Mouse (Mus musculus) natural killer cell, adult 2 months (primary cell): ENCODE results near the gene Emilin3.
A peak's percentile ranks its signal among the peaks of the same experiment; 100 is the strongest.
"Not testable (repeated sequence)": the region's sequence is repeated elsewhere in the genome, so short reads cannot be mapped to it uniquely, and the experiment has no call there.

Experiments used
- DNase-seq, 2 experiments: peaks; one replicate each; pipeline ENCODE4 v3.0.0; 2022; ENCODE audit warnings: low spot score in 2 of 2

Emilin3 gene

DNA sequence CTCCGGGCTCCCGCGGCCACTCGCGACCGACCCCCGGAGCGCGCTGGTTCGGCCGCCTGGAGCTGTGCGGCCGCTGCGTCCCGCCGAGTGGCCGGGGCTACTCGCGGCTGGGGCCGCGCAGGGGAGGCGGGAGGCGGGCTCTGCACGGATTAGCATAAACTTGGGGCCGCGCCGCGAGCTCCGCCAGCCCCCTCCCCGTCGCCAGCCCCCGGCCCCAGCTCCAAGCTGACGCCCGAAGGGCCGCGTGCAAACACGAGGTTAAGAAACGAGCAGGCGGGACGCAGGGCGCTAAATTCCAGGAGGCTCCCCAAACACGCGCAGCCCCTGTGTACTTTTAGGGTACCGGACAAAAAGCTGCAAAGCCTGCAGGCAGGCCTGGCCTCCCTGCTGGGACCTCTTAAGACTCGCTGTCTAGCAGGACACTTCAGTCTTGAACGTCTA, at the start of gene Emilin3:
TSS of gene Emilin3 (minus strand) at position 98 of the 441 bp plus-strand sequence.
- DNase-seq: no peak

GRCm38 (mm10) chr2:160960956-160961646, 49.0 kb upstream of the Emilin3 start:
- DNase-seq: no peak

- DNase-seq: no peak
Observed at GRCm38 (mm10) chr2:160959901-160960300, 47.8 kb upstream of the Emilin3 start.

DNA sequence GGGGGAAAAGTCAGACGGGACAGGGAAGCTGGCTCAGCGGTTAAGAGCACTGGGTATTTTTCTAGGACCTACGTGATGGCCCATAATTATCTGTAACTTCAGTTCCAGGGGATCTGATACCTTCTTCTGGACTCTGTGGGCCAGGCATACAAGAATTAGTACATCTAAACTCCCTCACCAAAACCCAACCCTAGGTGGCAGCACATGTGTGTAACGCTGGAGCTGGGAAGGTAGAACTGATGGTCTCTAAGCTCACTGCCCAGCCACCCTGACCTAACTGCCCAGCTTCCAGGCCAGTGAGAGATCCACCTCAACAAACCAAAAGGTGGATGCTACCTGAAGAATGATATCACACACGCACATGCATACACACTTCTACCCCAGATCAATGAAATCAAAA, 46.6 kb upstream of the Emilin3 start:
- DNase-seq: no peak

GRCm38 (mm10) chr2:160957801-160958200, 45.7 kb upstream of the Emilin3 start:
- not testable (repeated sequence) for DNase-seq

- DNase-seq: not testable (repeated sequence)
Observed at GRCm38 (mm10) chr2:160957307-160957706, 45.2 kb upstream of the Emilin3 start.

- DNase-seq: no peak
Observed at GRCm38 (mm10) chr2:160955331-160955730, 43.2 kb upstream of the Emilin3 start.

DNA sequence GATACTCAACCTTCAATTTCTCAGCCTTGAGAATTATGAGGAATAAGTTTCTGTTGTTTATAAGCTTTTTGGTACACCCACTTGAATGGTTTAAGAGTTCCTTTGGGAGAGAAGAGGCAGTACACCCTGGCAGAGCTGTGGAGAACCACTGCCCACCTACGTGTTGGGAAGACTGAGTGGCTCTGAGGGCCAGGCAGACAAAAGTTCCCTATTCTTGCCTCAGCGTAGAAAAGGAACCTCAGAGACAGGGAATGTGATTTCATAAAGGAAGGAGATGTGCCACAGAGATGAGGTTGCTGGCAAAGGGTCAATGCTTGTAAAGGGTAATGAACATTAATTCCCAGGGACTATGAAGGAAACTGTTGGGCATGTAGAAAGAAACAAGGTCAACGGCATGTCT, 42.4 kb upstream of the Emilin3 start:
- DNase-seq: no peak

DNA sequence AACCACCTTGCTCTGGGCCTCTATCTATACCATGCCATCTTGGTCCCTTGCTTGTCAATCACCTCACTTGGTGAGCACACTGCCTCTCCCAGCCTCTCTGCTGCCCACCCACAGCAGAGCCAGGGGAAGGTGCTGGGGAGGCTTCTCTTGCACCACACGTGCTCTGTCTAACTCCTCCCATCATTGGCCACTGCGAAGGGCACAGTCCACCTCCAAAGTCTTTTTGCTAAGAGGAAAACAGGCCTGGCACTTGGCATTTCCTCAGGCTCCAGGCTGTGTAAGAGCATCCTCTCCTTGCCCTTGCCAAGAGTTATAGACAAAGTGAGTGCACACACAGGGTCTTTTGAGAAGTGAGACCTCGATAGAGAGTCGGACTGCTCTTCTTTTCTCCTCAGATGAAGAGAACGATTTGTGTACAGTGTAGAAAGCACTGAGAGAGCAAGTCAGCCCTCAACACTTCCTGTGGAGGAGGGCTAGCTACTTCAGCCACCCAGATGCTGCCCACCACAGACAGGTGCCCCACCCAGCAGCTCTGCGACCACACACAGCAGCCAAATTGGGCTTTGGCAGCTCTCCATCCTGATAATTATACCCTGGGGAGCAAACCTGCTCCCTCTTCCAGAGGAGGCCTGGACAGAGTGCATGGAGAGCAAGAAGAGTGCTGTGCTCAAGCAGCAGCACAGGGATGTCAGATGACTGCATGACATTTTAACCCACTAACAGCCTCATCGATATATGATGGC, 41.2 kb upstream of the Emilin3 start:
- DNase-seq: peak in 1 of 2 experiments; percentile 22

DNA sequence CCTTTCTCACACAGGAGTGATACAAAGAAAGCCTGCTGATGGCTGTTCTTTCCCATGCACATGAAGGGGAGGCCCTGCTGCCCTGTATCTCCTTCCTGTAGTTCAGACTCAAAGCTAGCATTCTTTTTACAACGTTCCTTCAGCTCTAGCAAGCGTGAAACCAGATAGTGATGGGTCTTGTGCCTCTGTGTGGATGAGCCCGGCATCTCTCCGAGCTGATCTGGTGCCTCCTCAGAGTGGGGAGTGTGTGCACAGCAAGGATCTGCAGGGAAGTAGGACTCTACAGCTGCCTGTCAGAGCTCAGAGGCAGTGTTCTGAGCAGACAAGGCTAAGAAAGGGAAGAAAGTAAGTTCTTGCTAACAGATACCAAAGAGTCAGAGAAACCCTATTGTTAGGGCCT, 39.5 kb upstream of the Emilin3 start:
- no peak for DNase-seq

DNA sequence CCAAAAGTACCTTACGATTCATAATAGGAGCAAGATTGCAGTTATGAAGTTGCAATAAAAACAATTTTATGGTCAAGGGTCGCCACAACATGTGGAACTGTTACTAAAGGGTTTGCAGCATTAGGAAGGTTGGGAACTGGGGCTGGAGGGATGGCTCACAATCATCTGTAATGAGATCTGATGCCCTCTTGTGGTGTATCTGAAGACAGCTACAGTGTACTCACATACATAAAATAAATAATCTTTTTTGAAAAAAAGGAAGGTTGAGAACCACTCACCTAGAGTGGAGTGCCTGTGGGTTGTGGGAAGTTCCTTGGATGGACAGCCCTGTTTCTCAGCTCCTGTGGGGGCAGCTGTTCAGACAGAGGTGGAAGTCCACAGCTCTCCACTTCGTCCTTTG, 30.3 kb upstream of the Emilin3 start:
- no peak for DNase-seq

GRCm38 (mm10) chr2:160940930-160941709, 29.0 kb upstream of the Emilin3 start:
- no peak for DNase-seq

DNA sequence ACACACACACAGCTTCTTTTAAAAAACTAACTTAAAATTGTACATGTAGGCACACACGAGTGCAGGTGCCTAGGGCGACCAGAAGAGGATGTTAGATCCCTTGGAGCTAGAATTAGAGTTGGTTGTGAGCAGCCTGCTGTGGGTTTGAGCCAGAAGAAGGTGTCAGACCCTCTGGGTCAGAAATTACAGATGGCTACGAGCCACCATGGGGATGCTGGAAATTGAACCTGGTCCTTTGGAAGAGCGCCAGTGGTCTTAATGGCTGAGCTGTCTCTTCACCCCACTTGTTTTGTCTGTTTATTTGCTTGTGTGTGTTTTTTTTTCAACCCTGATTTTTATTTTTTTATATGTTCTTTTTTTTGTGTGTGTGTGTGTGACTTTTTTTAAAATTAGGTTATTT, 22.3 kb upstream of the Emilin3 start:
- no peak for DNase-seq

DNA sequence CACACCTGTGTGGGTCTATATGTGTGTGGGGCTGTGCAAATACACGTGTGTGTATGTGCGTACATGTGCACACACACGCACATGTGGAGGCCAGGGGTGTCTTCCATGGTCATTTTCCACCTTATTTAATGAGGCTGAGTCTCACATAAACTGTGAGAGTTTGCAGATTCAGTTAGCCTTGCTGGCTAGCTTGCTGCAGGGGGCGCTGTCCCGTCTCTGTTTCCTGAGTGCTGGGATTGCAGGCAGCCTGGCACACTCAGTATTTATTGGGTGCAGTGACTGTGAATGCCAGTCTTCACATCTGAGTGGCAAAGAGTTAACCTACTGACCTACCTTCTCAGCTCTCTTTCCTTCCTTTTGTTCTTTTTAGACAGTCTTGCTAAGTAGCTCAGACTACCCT, 21.8 kb upstream of the Emilin3 start:
- no peak for DNase-seq

DNA sequence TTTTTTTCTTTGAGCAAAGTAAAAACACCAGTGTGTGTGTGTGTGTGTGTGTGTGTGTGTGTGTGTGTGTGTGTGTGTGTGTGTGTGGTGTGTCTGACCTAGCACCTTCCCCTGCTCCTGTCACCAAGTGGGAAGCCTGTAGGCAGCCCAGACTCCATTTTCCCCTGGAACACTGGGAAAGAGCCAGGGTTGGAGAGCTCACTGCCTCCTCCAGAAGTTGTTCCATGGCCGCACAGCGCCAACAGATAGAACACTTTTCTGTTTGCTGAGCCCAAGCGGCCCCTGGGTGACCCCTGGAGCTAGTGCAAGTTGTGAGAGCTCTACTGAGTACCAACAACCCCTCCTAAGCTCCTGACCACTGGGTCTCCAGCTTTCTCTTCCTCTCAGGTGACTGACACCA, 20.9 kb upstream of the Emilin3 start:
- DNase-seq: no peak

GRCm38 (mm10) chr2:160932325-160932724, 20.2 kb upstream of the Emilin3 start:
- no peak for DNase-seq

GRCm38 (mm10) chr2:160931378-160931777, 19.2 kb upstream of the Emilin3 start:
- DNase-seq: no peak

DNA sequence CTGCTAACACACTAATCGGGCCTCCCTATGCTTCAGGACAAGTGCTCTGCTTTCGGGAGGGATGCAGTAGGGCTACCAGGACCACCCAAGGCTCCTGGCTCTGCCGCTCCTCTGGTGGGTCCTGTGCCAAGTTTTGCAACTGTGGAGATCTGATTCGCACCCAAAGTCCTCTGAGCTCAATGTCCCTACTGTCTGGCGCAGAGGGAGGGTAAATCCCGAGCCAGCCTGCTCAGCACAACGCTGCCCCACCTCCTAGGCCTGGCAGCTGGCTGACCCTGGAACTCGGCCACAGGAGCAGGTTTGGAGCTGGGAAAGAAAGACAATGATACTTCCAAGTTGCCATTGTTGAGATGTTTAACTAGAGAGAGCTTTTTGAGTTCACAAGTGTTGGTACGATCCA, 13.1 kb upstream of the Emilin3 start:
- no peak for DNase-seq

DNA sequence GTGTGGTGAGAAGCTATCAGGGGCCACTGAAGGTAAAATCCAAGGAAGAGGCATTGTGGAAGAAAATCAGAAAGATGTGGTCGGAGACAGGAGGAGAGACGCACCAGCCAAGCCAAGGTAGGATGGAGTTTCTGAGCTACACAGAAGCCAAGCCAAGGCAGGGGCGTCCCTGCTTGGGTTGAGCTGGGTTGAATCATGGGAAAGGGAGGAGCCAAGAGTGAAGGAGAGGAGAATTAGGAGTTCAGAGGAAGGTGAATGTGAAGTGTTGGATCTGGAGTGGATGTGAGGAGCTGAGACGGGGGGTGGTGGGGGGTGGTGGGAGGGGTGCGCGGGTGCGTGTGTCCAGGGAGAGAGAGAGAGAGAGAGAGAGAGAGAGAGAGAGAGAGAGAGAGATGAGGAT, 9.2 kb upstream of the Emilin3 start:
- DNase-seq: no peak

DNA sequence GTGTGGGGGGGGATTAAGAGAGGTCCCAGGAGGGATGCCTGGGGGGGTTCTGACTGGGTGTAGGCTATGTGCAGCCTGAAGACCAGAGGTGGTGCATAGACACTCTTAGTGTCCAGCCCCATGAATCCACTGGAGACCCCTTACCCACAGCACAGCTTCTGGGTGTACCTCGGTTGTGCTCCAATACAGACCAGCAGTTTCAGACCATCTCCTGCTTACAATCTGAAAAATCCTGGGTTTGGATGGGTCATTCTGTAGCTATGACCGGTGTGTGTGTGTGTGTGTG, 6.7 kb upstream of the Emilin3 start:
- no peak for DNase-seq

DNA sequence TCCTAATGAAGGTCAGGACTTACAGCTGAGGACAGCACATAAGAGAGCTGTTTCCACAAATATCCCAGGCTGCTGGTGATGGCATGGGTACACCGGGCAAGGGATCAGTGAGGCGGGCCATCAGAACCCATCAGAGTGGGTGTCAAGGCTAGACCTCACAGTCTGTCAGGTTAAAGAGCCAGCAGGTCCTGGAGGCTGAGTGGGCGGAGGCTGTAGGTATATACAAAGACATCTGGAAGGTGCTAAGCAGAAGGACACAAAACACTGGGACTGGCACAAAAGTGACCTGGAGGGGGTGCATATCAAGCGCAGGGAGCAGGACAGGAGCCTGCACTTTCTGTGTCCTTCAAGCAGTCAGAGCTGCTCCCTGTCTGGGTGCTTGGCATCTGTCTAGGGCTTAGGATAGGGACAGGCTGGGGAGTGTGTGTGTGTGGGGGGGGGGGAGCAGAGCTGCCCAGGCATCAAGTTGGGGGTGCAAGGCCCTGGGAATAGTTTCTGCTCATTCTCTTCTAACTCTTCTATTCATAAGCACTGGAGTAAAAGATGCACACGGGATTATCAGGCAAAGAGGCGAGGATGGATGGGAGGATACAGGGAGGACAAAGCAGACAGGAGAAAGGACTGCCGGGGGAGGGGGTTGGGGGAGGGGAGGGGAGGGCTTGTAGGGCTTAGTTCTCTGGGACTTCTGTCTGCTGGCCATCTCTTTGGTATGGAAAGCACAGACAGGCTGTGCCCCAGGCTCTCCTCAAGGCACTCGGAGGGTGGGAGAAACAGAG, 6.2 kb upstream of the Emilin3 start:
- no peak for DNase-seq

DNA sequence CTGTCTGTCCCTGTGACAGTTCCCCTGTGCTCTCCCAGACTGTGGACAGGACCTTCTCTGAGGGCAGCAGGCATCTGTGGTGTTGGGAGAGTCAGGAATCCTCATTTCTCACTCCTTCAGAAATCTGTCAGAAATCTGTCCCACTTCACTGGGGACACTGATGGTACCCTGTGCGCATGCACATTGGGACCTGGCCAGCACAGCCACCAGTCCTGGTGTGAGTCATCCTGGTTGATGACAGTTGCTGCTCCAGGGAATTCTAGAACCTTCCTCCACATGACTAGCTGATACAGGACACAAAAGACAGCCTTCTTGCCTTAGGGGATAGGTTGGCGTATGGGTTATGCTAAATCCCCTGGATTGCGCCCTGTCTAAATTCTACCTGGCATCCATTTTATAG, 5.2 kb upstream of the Emilin3 start:
- DNase-seq: no peak
